Mouse (Mus musculus) CH12.LX (cell line): ENCODE measurements around the gene Atp13a3.

Experiments used
- CTCF ChIP-seq, 2 experiments: IDR thresholded peaks in 1 of 2; conservative IDR thresholded peaks in 1 of 2; 2 replicates each; pipeline ENCODE4 v1.5.1; 2011 to 2012; ENCODE audit warnings: low read depth in 2 of 2, low read length in 2 of 2, improper control_type of control experiment in 1 of 2, inconsistent platforms in 1 of 2, mild to moderate bottlenecking in 1 of 2, moderate library complexity in 1 of 2
- KAT2A ChIP-seq: IDR thresholded peaks from 2 replicates; pipeline ENCODE4 v1.6.1; 2012; ENCODE audit warnings: low read length, improper control_type of control experiment, inconsistent platforms; ENCODE audit not compliant: insufficient replicate concordance

DNA sequence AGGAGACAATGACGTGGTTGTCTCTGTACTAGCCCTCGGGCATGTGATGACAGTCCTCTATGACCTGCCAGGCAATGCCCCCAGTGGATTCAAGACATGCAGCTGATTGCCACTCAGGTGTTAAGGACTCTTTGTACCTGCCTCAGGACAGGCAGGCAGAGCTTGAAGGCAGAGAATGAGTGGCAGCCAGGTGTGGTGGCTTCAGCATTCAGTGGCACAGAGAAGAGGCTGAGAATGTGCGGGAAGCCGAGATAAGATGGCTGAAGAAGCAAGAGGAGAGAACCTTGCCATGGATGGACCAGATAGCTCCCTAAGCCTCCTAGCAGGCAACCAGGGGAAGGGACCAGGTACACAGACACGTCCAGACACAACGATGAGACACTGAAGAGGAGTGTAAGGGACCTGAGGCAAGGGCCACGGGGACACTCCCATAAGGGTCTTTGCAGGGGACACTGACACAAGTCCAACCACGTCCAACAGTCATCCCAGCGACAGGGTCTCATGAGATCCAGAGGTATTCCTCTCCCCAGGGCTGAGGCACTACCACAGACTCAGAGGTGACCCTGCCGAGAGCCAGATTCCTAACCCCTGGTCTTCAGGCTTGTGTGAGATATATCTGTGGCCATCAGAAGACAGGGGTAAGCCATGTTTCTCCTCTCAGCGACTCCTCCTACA, 109.0 kb downstream of the Atp13a3 start:
- TF ChIP-seq KAT2A (no peak), CTCF (conservative IDR thresholded peaks at IDR 0.05 in 1 of 2, IDR thresholded peaks at IDR 0.05 in 1 of 2; ENCODE audit: low read depth in 2 of 2, low read length in 2 of 2) (no peak)
